Mouse (Mus musculus) brain, embryonic 14.5 days (tissue): ENCODE measurements around the gene Cldn22.

Experiments used
- CTCF ChIP-seq: fragments of 200-500 bp; IDR thresholded peaks from 2 replicates; pipeline ENCODE4 v1.5.1; 2012; ENCODE audit warnings: inconsistent platforms, mild to moderate bottlenecking, moderate library complexity, borderline replicate concordance; ENCODE audit not compliant: insufficient read depth, insufficient read length; ENCODE audit errors: extremely low read depth
- POLR2A ChIP-seq: fragments of 200-500 bp; IDR thresholded peaks from 2 replicates; pipeline ENCODE4 v1.6.1; 2012; ENCODE audit warnings: mild to moderate bottlenecking, inconsistent platforms, borderline replicate concordance; ENCODE audit not compliant: poor library complexity, insufficient read depth, insufficient read length, severe bottlenecking; ENCODE audit errors: extremely low read depth

DNA sequence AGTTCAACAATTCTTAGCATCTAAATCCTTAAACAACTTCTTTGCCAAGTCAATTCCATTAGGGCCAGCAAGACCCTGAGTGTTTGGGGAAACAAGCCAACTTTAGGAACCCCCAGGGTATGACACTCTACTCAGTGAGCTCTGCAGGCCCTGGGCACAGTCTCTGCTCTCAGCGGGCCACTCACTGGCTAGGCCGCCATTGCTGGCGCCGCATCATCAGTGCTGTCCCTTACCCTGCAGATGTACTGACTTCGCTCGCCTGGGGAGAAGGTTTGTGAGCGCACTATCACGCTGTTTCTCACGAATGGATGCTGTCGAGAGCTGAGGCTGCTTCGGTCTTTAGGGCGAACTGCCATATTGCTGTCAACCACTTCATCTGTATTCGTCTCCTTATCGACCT is 22.9 kb downstream of the Cldn22 start:
- TF ChIP-seq CTCF (no peak), POLR2A (no peak)
